Mouse (Mus musculus) thymus, adult 2 months (tissue): ENCODE data around the gene Kirrel3.

Experiments
- CTCF ChIP-seq: fragments of 200-500 bp; IDR thresholded peaks from 2 replicates; pipeline ENCODE4 v1.5.1; 2012; ENCODE audit warnings: mild to moderate bottlenecking, control low read depth, low read length, moderate library complexity, borderline replicate concordance; ENCODE audit not compliant: control insufficient read depth, poor library complexity, insufficient read depth; ENCODE audit errors: extremely low read depth
- POLR2A ChIP-seq: fragments of 200-500 bp; IDR thresholded peaks from 2 replicates; pipeline ENCODE4 v1.6.1; 2012; ENCODE audit warnings: mild to moderate bottlenecking, low read length, control low read depth, moderate library complexity; ENCODE audit not compliant: control insufficient read depth, poor library complexity, insufficient read depth; ENCODE audit errors: extremely low read depth

GRCm38 (mm10) chr9:34733579-34733978, 247.9 kb downstream of the Kirrel3 start:
- no peak for TF ChIP-seq CTCF
- TF ChIP-seq POLR2A, result no peak
